27 mouse cellular contexts compared by ENCODE assay signal in the genomic region with DNA sequence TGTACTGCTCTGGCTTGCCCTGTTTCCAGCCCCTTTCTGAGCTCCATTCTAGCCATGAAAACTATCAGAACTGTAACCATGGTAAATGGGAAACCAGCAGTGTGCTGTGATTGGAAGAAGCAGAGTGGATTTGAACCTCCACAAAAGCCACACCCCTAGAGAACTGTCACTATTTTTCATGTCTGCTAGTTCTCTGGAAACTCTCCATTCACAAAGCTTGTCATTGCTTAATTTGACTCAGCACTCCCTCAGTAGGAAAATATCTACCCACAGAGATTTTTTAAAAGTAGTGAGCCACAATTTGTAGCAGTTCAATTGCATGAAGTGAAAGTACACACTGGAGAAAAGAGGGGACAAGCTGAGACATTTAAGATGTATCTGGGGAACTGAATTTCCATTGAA. TPM values are rescaled to one million over a fixed set of nuclear protein-coding genes. Genes with fewer than 3 reads are reported as not detected.
DNase-seq lines count a peak whose midpoint lies in the region; ATAC-seq lines count a peak whose summit lies in the region.
"Had no signal": no experiment of that assay in that cellular context is flagged by ENCODE, and none has a peak within 500 bp of the region (broad histone marks: within the 10 kb centered on the region; RNA-seq: fewer than 3 reads in every experiment).

No protein-coding gene starts in this region.

- 0 out of 2 replicates have a peak, but pooled peaks have one; percentile 37 for ATAC-seq in embryonic facial prominence, embryonic 14.5 days (ENCODE audit: low read depth)
- ATAC-seq in limb, embryonic 13.5 days (ENCODE audit: low FRiP score, low read depth): peak; percentile 81
- no peak for ATAC-seq in hindbrain, embryonic 12.5 days (ENCODE audit: low FRiP score)
- ATAC-seq: forebrain, embryonic 15.5 days; midbrain, embryonic 15.5 days had no signal

- H3K4me3 ChIP-seq in embryonic facial prominence, embryonic 14.5 days (ENCODE audit: low read depth, low read length): no peak overlapping the region
- no peak overlapping the region for H3K4me3 ChIP-seq in limb, embryonic 13.5 days
- no peak overlapping the region for H3K4me3 ChIP-seq in hindbrain, embryonic 12.5 days
- H3K4me3 ChIP-seq: forebrain, embryonic 15.5 days; hindbrain, embryonic 10.5 days; liver, embryonic 15.5 days; lung, embryonic 15.5 days; midbrain, embryonic 15.5 days; neural tube, embryonic 12.5 days had no signal

- H3K36me3 ChIP-seq in embryonic facial prominence, embryonic 14.5 days (ENCODE audit: control insufficient read depth, insufficient read depth, low read length): no peaks in the 10 kb centered on the region
- no peaks in the 10 kb centered on the region for H3K36me3 ChIP-seq in limb, embryonic 13.5 days
- no peaks in the 10 kb centered on the region for H3K36me3 ChIP-seq in hindbrain, embryonic 12.5 days
- H3K36me3 ChIP-seq: forebrain, embryonic 15.5 days; hindbrain, embryonic 10.5 days; liver, embryonic 15.5 days; lung, embryonic 15.5 days; midbrain, embryonic 15.5 days; neural tube, embryonic 12.5 days had no signal

- H3K27me3 ChIP-seq in embryonic facial prominence, embryonic 14.5 days (replicated peaks; ENCODE audit: control insufficient read depth, insufficient read depth, low read length): no peaks in the 10 kb centered on the region
- no peaks in the 10 kb centered on the region for H3K27me3 ChIP-seq in limb, embryonic 13.5 days
- no peaks in the 10 kb centered on the region for H3K27me3 ChIP-seq in hindbrain, embryonic 12.5 days
- H3K27me3 ChIP-seq: forebrain, embryonic 15.5 days; liver, embryonic 15.5 days; lung, embryonic 15.5 days; midbrain, embryonic 15.5 days; neural tube, embryonic 12.5 days had no signal

- no peaks in the 10 kb centered on the region; the same call in none of the 2 replicates for H3K4me1 ChIP-seq in embryonic facial prominence, embryonic 14.5 days (ENCODE audit: control insufficient read depth, insufficient read depth, low read length)
- H3K4me1 ChIP-seq in limb, embryonic 13.5 days: peaks cover 12% of the 10 kb centered on the region
- H3K4me1 ChIP-seq in hindbrain, embryonic 12.5 days: no peaks in the 10 kb centered on the region
- H3K4me1 ChIP-seq: forebrain, embryonic 15.5 days; hindbrain, embryonic 10.5 days; liver, embryonic 15.5 days; lung, embryonic 15.5 days; midbrain, embryonic 15.5 days; neural tube, embryonic 12.5 days had no signal

- no peak overlapping the region for H3K9ac ChIP-seq in embryonic facial prominence, embryonic 14.5 days (ENCODE audit: low read depth, low read length)
- no peak overlapping the region for H3K9ac ChIP-seq in limb, embryonic 13.5 days
- no peak overlapping the region for H3K9ac ChIP-seq in hindbrain, embryonic 12.5 days
- H3K9ac ChIP-seq: forebrain, embryonic 15.5 days; liver, embryonic 15.5 days; lung, embryonic 15.5 days; midbrain, embryonic 15.5 days; neural tube, embryonic 12.5 days had no signal

- H3K9me3 ChIP-seq in embryonic facial prominence, embryonic 14.5 days (ENCODE audit: control insufficient read depth, low read length): no peaks in the 10 kb centered on the region
- no peaks in the 10 kb centered on the region for H3K9me3 ChIP-seq in limb, embryonic 13.5 days
- no peaks in the 10 kb centered on the region for H3K9me3 ChIP-seq in hindbrain, embryonic 12.5 days (replicated peaks)
- H3K9me3 ChIP-seq: forebrain, embryonic 15.5 days; hindbrain, embryonic 10.5 days; liver, embryonic 15.5 days; lung, embryonic 15.5 days; midbrain, embryonic 15.5 days; neural tube, embryonic 12.5 days had no signal

- no peak overlapping the region for H3K4me2 ChIP-seq in embryonic facial prominence, embryonic 14.5 days (ENCODE audit: low read depth, low read length)
- H3K4me2 ChIP-seq in limb, embryonic 13.5 days (replicated peaks): no peak overlapping the region
- no peak overlapping the region for H3K4me2 ChIP-seq in hindbrain, embryonic 12.5 days (replicated peaks)
- H3K4me2 ChIP-seq: forebrain, embryonic 15.5 days; heart, embryonic 11.5 days; liver, embryonic 15.5 days; lung, embryonic 15.5 days; midbrain, embryonic 15.5 days; neural tube, embryonic 12.5 days had no signal

- peak; percentile 7 for DNase-seq in embryo, embryonic 10 days (ENCODE audit: low spot score)
- DNase-seq in embryo, embryonic 9.5 days (ENCODE audit: extremely low spot score): no peak
- DNase-seq in Muller cell, postnatal 12 days (ENCODE audit: inconsistent ontology term): peak; percentile 86
- DNase-seq in embryonic facial prominence, embryonic 14.5 days (ENCODE audit: low spot score): peak; percentile 48
- DNase-seq in left cerebral cortex, adult 18-20 months (ENCODE audit: low spot score in 2 of 2): no peak
- no peak for DNase-seq in frontal cortex, postnatal 14 days (ENCODE audit: low spot score in 2 of 2)
- DNase-seq: adrenal gland, postnatal 36 days; cerebellum, adult 9-10 months; gastrocnemius, postnatal 10 days; kidney, adult 2 months; layer of hippocampus, adult 9-11 months; lung, postnatal 4 days; retina, postnatal 1 day; right cerebral cortex, postnatal 25 days; thymus, postnatal 36 days had no signal

- peak overlapping the region; percentile 68 for H3K27ac ChIP-seq in embryonic facial prominence, embryonic 14.5 days (replicated peaks; ENCODE audit: low read depth, low read length)
- peak overlapping the region; percentile 77 for H3K27ac ChIP-seq in limb, embryonic 13.5 days
- H3K27ac ChIP-seq in hindbrain, embryonic 12.5 days: no peak overlapping the region
- H3K27ac ChIP-seq: forebrain, embryonic 15.5 days; hindbrain, embryonic 10.5 days; kidney, postnatal 0 days; liver, embryonic 15.5 days; lung, embryonic 15.5 days; midbrain, embryonic 15.5 days; neural tube, embryonic 12.5 days had no signal

RNA-seq across cellular contexts. Expression of a gene that starts 18.1 kb away (rescaled TPM):
- 25.2 and 38.3 TPM in 2 replicates for polyA plus RNA-seq in embryonic facial prominence, embryonic 14.5 days (2014; fragmentation: Nextera tagmentation; extraction: Ambion mirVana)
- polyA plus RNA-seq in limb, embryonic 13.5 days (2015; fragmentation: Nextera tagmentation; extraction: Ambion mirVana): 46.5 and 50.8 TPM in 2 replicates
- 8.9 and 18.4 TPM in 2 replicates for polyA plus RNA-seq in hindbrain, embryonic 12.5 days (2016; fragmentation: Nextera tagmentation; extraction: Ambion mirVana)
- total RNA-seq in left cerebral cortex, adult 18-20 months (2021): 10 to 100 TPM; 18.6 to 20.5 TPM
- total RNA-seq: granulocyte monocyte progenitor cell, adult 5-6 weeks had no signal
- polyA plus RNA-seq: spleen, adult 2 months had no signal

Comparison
In these comparisons a context has a peak if more than half of its experiments do, and no peak if none do; other contexts are left out.
1. DNase-seq: peak in embryo, embryonic 10 days (single experiment), Muller cell, postnatal 12 days (single experiment) and embryonic facial prominence, embryonic 14.5 days (single experiment); none in embryo, embryonic 9.5 days (single experiment), left cerebral cortex, adult 18-20 months (0 of 2) and frontal cortex, postnatal 14 days (0 of 2).